Mouse (Mus musculus) regulatory T cell (primary cell): Measurements from ENCODE around the gene Hoxc6.

Experiments used
- in situ Hi-C: fragments of 300-600 bp; cut with MboI, MseI; formaldehyde crosslinking; loops from one replicate; pipeline ENCODE4 v1.15.1; 2025; ENCODE audit warnings: high pct_unique_total_duplicates

Hoxc6 gene

DNA sequence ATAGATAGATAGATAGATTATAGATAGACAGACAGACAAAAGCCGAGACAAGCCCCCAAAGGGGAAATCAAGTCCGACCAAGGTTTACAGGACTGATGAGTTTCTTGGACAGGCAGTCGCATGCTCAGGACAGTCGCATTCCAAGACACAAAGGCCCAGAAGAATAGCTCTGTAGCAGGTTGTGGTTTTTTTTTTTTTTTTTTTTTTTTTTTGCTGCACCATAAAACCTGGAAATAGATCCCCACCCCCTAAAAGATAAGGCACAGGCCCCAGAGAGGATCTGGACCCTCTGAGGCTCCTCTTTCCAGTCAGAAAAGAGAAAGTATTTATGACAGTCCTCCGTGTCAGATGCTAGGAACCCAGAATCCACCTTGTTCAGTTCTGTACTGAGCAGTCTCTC, 10.0 kb upstream of the Hoxc6 start:
- in situ Hi-C loops = loop anchor here (5.0 kb wide), 1 partner anchor 184 kb away; no protein-coding TSS in a partner anchor

DNA sequence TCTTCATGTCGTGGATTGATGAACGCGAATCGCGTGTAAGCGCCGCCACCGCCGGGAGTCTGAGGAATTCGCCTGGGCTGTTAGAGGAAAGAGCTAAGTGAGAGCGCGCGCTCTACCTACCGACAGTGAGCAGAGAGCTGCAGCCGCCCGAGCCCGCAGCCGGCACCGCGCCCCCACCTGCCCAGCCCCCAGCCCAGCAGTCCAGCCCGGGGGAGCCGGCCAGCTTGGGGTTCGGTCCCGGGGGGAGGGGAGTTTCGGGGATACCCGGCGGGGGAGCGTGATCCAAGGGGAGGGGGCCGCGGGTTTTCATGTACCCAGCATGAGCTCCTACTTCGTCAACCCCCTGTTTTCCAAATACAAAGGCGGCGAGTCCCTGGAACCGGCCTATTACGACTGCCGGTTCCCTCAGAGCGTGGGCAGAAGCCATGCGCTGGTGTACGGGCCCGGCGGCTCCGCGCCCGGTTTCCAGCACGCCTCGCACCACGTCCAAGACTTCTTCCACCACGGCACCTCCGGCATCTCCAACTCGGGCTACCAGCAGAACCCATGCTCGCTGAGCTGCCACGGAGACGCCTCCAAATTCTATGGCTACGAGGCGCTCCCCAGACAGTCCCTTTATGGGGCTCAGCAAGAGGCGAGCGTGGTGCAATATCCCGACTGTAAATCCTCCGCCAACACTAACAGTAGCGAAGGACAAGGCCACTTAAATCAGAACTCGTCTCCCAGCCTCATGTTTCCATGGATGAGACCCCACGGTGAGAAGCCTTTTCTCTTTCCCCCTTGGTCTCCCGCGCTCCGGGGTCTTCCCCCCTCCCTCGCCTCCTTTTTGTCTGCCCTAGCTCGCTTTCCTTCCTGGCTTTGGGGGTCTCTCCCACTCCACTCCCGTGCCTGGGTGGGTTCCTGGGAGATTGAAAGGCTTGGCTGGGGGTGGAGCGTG, 7.3 kb upstream of the Hoxc6 start, which contains the start of gene Hoxc8:
Gene Hoxc8 (plus strand): TSS at position 147 of the 937 bp plus-strand sequence.
- in situ Hi-C loops = no loop called here

DNA sequence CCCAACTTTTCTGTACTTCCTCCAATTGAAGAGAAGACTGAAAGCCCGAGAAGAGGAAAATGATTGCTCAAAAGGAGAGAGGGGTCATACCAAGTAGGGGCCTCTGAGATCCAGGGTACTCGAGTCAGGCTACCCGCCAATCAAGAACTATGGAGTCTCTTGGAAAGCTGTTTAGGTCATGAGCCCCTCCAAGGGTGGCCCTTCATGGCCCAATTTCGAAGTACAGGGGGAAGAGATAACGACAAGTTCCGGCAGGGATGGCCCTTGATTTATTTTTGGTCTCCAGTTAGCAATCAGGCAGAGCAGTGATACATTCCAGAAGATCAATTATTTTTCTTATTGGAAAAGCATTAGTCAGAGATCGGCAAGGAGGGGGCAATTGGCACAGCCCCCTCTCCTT, 6.3 kb upstream of the Hoxc6 start:
- in situ Hi-C loops = no loop called here

DNA sequence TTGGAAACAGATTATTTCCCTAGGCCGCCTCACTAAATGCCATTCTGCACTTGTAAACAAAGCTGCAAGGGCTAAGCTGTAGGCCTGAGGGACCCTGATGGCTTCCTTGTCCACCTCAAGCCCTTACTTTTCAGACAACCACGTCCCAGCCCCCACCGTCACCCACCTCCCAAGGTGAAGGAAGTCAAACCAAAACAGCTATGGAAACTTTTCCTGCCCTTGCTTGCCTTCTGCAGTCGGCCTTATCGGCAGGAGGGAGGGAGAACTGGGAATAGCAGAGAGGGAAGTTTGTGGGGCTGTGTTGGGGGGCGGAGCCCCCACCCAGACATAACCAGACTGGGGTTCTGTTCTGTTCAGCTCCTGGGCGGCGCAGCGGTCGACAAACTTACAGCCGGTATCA, 5.9 kb upstream of the Hoxc6 start:
- in situ Hi-C loops = no loop called here

DNA sequence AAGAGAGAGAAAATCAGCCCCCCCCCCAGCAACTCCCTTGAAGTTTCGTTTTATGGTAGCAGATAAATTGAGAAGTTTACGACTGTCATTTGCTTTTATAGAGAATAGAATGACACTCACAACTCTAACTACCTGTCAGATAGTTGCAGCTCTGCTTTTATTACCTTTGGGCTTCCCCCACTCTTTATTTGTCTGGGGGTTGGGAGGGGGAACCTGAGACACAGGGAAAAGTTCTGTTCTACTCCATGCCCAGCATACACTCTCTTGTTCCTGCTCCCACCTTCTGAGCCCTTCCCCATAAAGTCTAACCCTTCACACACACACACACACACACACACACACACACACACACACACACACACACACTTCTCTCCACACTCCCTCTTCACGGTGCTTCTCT, 5.2 kb upstream of the Hoxc6 start:
- in situ Hi-C loops = no loop called here

DNA sequence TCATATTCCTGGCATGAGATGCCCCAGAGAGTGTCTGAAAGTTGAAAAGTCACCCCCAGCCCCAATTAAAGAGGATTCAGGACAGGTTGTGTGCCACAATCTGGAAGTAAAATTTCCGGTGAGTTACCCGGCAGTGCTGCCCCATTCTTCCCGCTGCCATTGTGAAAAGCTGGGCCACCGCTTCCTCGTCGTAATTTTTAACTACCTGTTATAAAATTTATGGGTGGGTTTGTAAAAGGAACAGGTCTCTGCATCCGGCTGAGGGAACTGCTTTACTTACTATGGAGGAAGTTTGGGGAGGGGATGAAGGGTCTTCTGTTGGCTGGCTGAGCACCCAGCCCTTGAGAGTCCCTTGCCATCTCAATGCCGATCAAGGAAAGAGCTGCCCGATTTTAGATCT, 1.5 kb upstream of the Hoxc6 start:
- in situ Hi-C loops = no loop called here

GRCm38 (mm10) chr15:102997431-102997830, 626 bp upstream of the Hoxc6 start:
- in situ Hi-C loops = no loop called here

DNA sequence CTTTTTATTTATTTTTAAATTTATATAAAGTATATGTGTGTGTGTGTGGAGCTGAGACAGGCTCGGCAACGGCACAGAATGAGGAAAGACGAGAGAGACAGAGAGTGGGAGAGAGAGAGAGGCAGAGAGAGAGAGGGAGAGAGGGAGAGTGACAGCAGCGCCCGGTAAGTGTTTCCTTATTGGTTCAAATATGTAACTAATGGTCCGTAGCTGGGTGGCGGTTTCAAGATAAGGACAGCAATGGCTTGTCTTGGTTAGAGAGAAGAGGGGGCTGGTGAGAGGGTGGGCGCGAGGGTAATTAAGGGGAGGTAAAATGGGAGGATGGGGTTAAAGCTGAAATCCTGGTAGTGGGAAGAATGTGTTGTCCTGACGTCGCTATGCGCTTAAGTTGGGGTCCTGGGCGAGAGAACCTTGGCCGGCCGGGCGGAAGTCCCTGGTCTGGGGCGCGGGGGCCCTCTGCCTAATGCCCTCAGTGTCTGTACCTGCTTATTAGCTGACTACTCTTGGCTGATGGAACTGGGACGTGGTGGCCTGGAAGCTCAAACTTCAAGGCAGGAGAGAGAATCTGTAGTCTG, 638 bp downstream of the Hoxc6 start:
- in situ Hi-C loops = no loop called here

DNA sequence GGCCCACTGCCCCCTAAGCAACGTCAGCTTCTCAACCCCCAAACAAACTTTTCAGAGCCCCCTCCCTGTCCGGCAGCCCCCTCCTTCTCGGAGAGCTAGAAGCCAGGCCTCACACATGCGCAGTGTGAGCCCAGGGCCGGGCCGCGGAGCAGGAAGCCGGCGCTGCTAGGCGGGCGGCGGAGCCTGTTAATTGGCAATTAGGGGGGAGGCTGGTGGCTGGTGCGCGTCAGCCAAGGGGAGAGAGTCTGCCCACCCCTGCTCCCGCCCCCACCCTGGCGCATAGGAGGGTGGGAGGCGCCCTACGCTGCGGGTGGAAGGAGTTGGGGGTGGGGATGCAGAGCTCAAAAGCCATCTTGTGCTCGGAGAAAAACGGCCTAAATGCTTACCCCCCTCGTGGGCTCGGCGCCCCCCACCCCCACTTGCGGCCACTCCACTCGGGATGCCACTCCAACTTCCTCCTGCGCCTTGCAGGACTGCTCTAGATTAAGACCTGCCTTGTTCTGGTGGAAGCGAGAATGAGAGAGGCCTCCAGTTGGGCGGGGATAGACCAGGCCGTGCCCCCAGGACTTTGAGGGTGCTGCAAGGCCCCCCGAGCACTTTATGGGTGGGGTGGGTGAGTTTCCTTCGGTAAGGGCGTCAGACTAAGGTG, 1.2 kb downstream of the Hoxc6 start:
- in situ Hi-C loops = no loop called here

GRCm38 (mm10) chr15:102999955-103000354, 1.9 kb downstream of the Hoxc6 start:
- in situ Hi-C loops = no loop called here

- in situ Hi-C loops = no loop called here
These were observed 2.4 kb downstream of the Hoxc6 start for GRCm38 (mm10) chr15:103000501-103000901.

GRCm38 (mm10) chr15:103001370-103001769, 3.3 kb downstream of the Hoxc6 start:
- in situ Hi-C loops = no loop called here

GRCm38 (mm10) chr15:103002156-103002555, 4.1 kb downstream of the Hoxc6 start:
- in situ Hi-C loops = no loop called here

GRCm38 (mm10) chr15:103002821-103003448, 4.9 kb downstream of the Hoxc6 start:
- in situ Hi-C loops = no loop called here

DNA sequence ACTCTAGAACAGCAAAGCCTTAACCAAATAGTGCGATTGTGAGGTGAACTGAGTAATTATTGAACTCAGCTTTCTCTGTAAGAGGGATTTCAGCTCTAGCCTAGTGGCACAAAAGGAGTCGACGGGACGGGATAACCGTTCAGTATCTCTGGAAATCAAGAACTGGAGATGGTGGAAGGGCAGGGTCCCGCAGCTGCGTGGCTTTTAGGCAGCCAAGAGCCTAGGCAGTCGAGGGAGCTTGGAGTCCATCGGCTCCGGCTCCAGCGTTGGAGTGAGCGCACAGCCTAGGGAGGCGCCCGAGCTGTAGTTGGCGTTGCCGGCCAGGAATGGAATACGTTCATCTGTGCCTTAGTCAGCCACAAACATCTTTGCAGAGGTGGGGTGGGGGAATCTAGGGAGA, 7.3 kb downstream of the Hoxc6 start:
- in situ Hi-C loops = no loop called here

GRCm38 (mm10) chr15:103005797-103006196, 7.7 kb downstream of the Hoxc6 start:
- in situ Hi-C loops = no loop called here

DNA sequence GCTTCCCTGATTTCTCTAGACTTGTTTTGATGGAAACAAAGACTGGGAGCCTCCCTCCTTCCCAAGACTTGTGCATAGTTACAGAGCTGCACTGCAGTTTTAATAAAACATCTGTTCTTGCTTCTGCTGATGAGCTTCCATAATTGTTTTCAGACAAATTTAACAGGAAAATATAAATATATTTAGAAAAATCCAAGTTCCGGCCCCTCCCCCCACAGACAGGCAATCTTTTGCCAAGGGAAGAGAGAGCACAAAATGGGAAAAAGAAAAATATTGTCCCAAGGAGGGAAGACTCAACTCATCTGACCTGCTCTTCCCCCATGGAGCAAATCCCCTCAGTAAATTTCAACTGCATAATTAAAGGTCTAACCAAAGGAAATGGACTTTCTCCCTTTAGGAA, 8.3 kb downstream of the Hoxc6 start:
- in situ Hi-C loops = no loop called here

- in situ Hi-C loops = no loop called here
These were observed 11.4 kb downstream of the Hoxc6 start for GRCm38 (mm10) chr15:103009265-103010111.

DNA sequence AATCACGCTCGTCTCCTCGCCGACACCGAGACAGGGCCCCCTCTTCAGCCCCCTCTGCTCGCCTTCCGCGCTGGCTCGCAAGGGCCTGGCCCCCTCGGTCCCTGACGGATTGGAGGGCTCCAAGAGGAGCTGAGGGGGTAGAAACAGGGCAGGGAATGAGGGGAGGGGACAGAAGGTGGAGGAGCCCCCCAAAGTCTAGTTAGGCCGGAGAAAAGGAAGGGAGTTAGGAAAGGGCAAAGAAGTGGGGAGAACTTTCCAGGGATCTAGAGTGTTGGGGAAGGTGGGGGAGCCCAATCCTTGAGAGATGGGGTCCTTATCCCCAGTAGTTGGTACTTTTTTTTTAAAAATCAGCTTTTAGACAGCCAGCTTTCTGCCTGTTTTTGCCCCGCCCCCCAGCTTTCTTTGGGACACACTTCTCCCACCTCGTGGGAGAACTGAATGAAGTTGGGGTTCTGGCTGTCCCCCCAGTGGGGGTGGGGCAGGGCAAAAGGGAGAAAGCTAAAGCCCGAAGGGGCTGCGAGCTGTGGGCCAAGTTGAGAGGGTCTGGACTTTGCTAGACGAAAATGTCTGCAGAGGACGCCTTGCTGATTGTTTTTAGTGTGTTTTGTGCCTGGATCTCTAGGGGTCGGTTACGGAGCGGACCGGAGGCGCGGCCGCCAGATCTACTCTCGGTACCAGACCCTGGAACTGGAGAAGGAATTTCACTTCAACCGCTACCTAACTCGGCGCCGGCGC, 12.2 kb downstream of the Hoxc6 start:
- in situ Hi-C loops = no loop called here

GRCm38 (mm10) chr15:103010847-103011555, 12.9 kb downstream of the Hoxc6 start:
- in situ Hi-C loops = no loop called here
